Mouse (Mus musculus): ENCODE measurements around the gene Dok5.

- TF ChIP-seq CEBPB (IDR thresholded peaks at IDR 0.05; ENCODE audit: insufficient read depth, poor library complexity, severe bottlenecking) (no peak), TCF12 (IDR thresholded peaks at IDR 0.05; ENCODE audit: insufficient read depth, poor library complexity, severe bottlenecking) (no peak), POLR2A (IDR thresholded peaks at IDR 0.05; ENCODE audit: insufficient read length, low read depth) (no peak), MAX (IDR thresholded peaks at IDR 0.05; ENCODE audit: low read depth) (no peak)
Observed at GRCm38 (mm10) chr2:170733671-170734070, 2.1 kb downstream of the Dok5 start.
